14 mouse cellular contexts compared by ENCODE assay signal in genomic region chr7:138968010-138968620, GRCm38 (mm10). TPM values are rescaled to one million over a fixed set of nuclear protein-coding genes. Genes with fewer than 3 reads are reported as not detected.
DNase-seq lines count a peak whose midpoint lies in the region; ATAC-seq lines count a peak whose summit lies in the region.
"Had no signal": no experiment of that assay in that cellular context is flagged by ENCODE, and none has a peak within 500 bp of the region (broad histone marks: within the 10 kb centered on the region; RNA-seq: fewer than 3 reads in every experiment).

No protein-coding gene starts in this region.

- peak overlapping the region; percentile 35; the same call in 1 of the 2 replicates for H3K27ac ChIP-seq in midbrain, embryonic 15.5 days
- no peak overlapping the region for H3K27ac ChIP-seq in midbrain, embryonic 10.5 days (replicated peaks)
- H3K27ac ChIP-seq: embryonic facial prominence, embryonic 12.5 days; liver, embryonic 15.5 days had no signal

- H3K9me3 ChIP-seq in midbrain, embryonic 15.5 days, result no peaks in the 10 kb centered on the region
- no peaks in the 10 kb centered on the region for H3K9me3 ChIP-seq in midbrain, embryonic 10.5 days (replicated peaks)
- H3K9me3 ChIP-seq: embryonic facial prominence, embryonic 12.5 days; heart, embryonic 12.5 days; liver, embryonic 15.5 days had no signal

- 0 out of 2 replicates have a peak, but pooled peaks have one; percentile 37 for ATAC-seq in midbrain, embryonic 15.5 days (replicated peaks)
- ATAC-seq: CD4-positive, CD25-positive, alpha-beta regulatory T cell, adult 4 months had no signal

- 56% methylated on average over 13 of the region's 13 CpGs for WGBS in midbrain, embryonic 15.5 days
- 70% methylated on average over 13 of the region's 13 CpGs for WGBS in midbrain, embryonic 10.5 days

- peak; percentile 8 for DNase-seq in adrenal gland, postnatal 25 days
- no peak for DNase-seq in adrenal gland, adult 18-20 months (ENCODE audit: low spot score in 2 of 2)
- DNase-seq in midbrain, embryonic 10.5 days (ENCODE audit: low spot score), result no peak
- DNase-seq in layer of hippocampus, postnatal 36 days, result peak; percentile 48 to 58
- DNase-seq in right cerebral cortex, postnatal 36 days (ENCODE audit: low spot score in 2 of 2), result peak; percentile 45 to 62
- DNase-seq in c-Kit-positive CD71-positive TER-119-positive erythroid progenitor cells, embryonic 14.5 days (ENCODE audit: low spot score), result no peak
- no peak for DNase-seq in kidney, postnatal 4 days
- DNase-seq: cerebellum, adult 11 months; thymus, postnatal 36 days had no signal

- no peak overlapping the region for H3K4me3 ChIP-seq in midbrain, embryonic 15.5 days
- no peak overlapping the region for H3K4me3 ChIP-seq in midbrain, embryonic 10.5 days
- H3K4me3 ChIP-seq: embryonic facial prominence, embryonic 12.5 days; heart, embryonic 12.5 days; liver, embryonic 15.5 days had no signal

- H3K4me1 ChIP-seq in midbrain, embryonic 15.5 days, result peaks cover 6% of the 10 kb centered on the region
- no peaks in the 10 kb centered on the region; the same call in 1 of the 2 replicates for H3K4me1 ChIP-seq in midbrain, embryonic 10.5 days
- H3K4me1 ChIP-seq: embryonic facial prominence, embryonic 12.5 days; heart, embryonic 12.5 days; liver, embryonic 15.5 days had no signal

- no peak overlapping the region for H3K4me2 ChIP-seq in midbrain, embryonic 15.5 days
- H3K4me2 ChIP-seq: embryonic facial prominence, embryonic 12.5 days; heart, embryonic 12.5 days; liver, embryonic 15.5 days had no signal

- H3K9ac ChIP-seq in midbrain, embryonic 15.5 days, result no peak overlapping the region
- H3K9ac ChIP-seq: embryonic facial prominence, embryonic 12.5 days; heart, embryonic 12.5 days; liver, embryonic 15.5 days had no signal

- H3K36me3 ChIP-seq in midbrain, embryonic 15.5 days (replicated peaks), result no peaks in the 10 kb centered on the region
- no peaks in the 10 kb centered on the region for H3K36me3 ChIP-seq in midbrain, embryonic 10.5 days
- H3K36me3 ChIP-seq: embryonic facial prominence, embryonic 12.5 days; heart, embryonic 12.5 days; liver, embryonic 15.5 days had no signal

- no peaks in the 10 kb centered on the region for H3K27me3 ChIP-seq in midbrain, embryonic 15.5 days (replicated peaks)
- H3K27me3 ChIP-seq in midbrain, embryonic 10.5 days (ENCODE audit: low read depth, poor library complexity, severe bottlenecking), result no peaks in the 10 kb centered on the region
- H3K27me3 ChIP-seq: embryonic facial prominence, embryonic 12.5 days; heart, embryonic 12.5 days; liver, embryonic 15.5 days had no signal

RNA-seq across cellular contexts. Expression of gene Jakmip3, which starts 27.6 kb away (rescaled TPM):
- 9.2 and 14.1 TPM in 2 replicates for total RNA-seq in adrenal gland, postnatal 25 days (2021)
- total RNA-seq in adrenal gland, adult 18-20 months (2021), result 1 to 10 TPM; 4.4 to 5.4 TPM
- 8.7 and 11.1 TPM in 2 replicates for polyA plus RNA-seq in midbrain, embryonic 15.5 days (2015; fragmentation: Nextera tagmentation; extraction: Ambion mirVana)
- 0.58 and 1.1 TPM in 2 replicates for polyA plus RNA-seq in midbrain, embryonic 10.5 days (2016; fragmentation: Nextera tagmentation; extraction: Ambion mirVana)
- 10 to 100 TPM; 49.3 to 54.3 TPM for total RNA-seq in layer of hippocampus, postnatal 36 days (2021)
- polyA plus RNA-seq: CD4-positive, CD25-positive, alpha-beta regulatory T cell, adult 4 months; liver, embryonic 15.5 days had no signal

RNA-seq across cellular contexts. Expression of gene Bnip3, which starts 58.8 kb away (rescaled TPM):
- 183 and 265 TPM in 2 replicates for total RNA-seq in adrenal gland, postnatal 25 days (2021)
- total RNA-seq in adrenal gland, adult 18-20 months (2021), result 100 to 1,000 TPM; 143 to 261 TPM
- 85.5 and 87.5 TPM in 2 replicates for polyA plus RNA-seq in midbrain, embryonic 15.5 days (2015; fragmentation: Nextera tagmentation; extraction: Ambion mirVana)
- 100 and 133 TPM in 2 replicates for polyA plus RNA-seq in midbrain, embryonic 10.5 days (2016; fragmentation: Nextera tagmentation; extraction: Ambion mirVana)
- total RNA-seq in layer of hippocampus, postnatal 36 days (2021), result 100 to 1,000 TPM; 116 TPM

Comparison
In these comparisons a context has a peak if more than half of its experiments do, and no peak if none do; other contexts are left out.
1. DNase-seq: peak in adrenal gland, postnatal 25 days (single experiment), layer of hippocampus, postnatal 36 days (2 of 2) and right cerebral cortex, postnatal 36 days (2 of 2); none in adrenal gland, adult 18-20 months (0 of 2), midbrain, embryonic 10.5 days (single experiment), c-Kit-positive CD71-positive TER-119-positive erythroid progenitor cells, embryonic 14.5 days (single experiment) and kidney, postnatal 4 days (0 of 2).